Mouse (Mus musculus): ENCODE measurements around the gene Rsph14.

Gene Rsph14

GRCm38 (mm10) chr10:75032395-75032794 is at the start of gene Rsph14:
Gene Rsph14, minus strand, starts transcription at chr10:75032586.
- peak; percentile 82 for DNase-seq

GRCm38 (mm10) chr10:75078174-75079128 is 46.1 kb upstream of the Rsph14 start:
- DNase-seq: no peak

GRCm38 (mm10) chr10:75075665-75076064 is 43.3 kb upstream of the Rsph14 start:
- DNase-seq: peak; percentile 56

DNA sequence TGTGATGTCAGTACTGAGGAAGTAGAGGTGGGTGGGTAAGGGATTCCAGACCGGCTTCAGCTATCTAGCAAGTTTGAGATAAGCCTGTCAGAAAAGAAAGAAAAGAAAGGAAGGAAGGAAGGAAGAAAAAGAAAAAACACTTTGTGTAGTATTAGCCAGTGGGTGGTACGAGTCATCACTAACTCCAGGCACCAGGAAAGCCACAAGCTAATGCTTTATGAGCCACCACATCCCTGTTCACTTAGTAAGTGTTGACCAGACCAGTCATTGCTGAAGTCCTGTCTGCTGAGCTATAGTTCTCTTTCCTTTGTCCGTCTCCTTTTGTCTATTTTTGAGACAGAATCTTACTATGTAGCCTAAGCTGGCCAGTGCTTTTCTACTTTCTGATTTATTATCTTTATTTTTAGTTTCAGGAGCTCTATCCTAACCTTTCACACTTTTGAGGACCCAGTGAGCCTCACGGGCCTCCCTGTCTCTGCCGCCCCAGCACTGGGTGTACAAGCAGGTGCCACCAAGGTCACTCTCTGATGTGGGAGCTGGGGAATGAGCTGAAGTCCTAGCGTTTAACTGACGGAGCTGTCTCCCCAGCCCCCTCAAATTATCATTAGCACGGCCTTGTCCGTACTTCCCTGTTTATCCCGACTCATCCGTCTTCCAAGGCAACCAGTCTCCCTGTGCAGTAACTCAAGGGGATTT is 38.0 kb upstream of the Rsph14 start:
- no peak for DNase-seq

GRCm38 (mm10) chr10:75068624-75069328 is 36.4 kb upstream of the Rsph14 start:
- DNase-seq: peak; percentile 65

- peak; percentile 68 for DNase-seq
Measured at GRCm38 (mm10) chr10:75068086-75068485, 35.7 kb upstream of the Rsph14 start.

DNA sequence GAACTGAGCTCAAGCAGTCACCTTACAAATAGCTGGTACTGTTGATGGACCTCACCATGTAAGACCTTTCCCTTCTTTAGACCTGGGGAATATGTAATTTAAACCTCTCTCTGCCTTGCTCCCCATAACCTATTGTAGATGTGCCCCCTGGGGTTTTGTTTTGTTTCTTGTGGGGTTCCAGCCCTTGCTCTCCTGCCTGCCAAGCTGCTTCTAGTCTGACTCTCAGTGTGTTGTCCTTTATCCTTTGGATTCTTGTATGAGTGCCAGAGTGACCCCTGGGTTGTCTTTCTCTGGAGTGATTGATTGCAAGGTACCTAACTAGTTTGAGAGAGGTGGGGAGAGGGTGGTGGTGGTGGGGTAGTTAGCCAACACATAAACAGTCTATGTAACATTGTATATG is 35.1 kb upstream of the Rsph14 start:
- no peak for DNase-seq

DNA sequence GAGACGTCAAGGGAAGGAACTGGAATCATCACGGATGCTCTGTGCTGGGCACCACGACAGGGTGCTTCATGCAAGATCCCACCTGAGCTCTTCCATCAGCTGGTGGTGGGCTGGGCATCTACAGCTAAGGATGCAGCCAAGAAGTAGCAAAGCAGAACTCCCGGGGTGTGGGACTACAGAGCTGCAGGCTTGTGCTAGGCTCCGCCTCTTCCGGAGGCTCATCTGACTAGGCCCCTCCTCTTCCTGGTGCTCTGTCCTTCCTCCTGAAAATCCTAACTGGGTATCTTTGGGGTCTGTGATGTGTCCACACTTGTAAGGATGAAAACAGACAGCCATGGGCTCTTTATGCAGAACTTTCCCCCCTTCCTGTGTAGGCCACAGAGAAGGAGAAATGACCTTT is 33.3 kb upstream of the Rsph14 start:
- no peak for DNase-seq

DNA sequence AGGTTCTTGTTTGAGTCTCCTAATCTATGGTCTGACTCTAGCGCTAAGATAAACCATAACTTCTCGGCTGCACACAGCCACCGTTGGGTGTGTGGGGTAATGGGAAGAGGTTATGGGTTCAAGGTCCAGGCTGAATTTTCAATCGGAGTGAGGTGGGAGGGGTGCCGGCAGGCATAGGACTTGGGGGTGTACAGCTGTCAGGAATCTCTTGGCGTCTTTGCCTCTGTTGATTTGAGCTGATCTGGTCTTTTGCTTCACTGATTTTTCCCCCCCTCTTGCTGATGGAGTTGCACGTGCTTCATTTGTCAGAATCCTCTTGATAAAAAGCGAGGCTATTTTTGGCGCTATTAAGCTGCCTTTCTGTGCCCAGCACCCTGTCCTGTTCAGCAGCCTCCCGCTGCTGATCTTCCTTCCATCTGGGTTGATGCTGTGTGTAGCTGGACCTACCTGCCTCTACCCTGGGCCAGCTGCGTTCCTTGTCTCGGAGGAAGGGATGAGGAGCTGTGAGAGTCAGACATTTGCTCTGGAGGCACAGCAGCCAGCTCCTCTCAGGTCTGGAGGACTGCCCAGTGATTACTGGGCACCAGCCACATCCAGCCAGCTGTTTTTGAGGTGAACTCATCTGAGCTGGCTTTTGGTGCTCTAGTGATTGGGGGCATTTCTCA is 31.0 kb upstream of the Rsph14 start:
- no peak for DNase-seq

DNA sequence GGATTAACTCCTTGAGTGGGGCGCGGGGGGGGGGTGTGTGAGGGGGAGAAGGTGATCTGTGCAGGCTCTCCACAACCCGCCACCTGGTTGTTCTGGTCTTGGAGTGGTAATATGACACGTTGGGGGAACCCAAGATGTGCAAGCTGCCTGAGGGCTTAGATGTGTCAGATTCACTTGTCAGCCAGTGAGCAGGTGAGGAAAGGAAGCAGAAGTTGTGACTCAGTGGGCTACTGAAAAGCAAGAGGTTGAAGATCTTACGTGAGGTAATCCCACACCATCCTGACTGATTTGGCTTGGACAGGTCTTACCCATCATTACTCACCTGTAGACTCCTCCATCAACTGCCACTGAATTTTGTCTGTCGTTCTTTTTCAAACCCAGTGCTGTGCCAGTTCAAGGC is 30.2 kb upstream of the Rsph14 start:
- DNase-seq: no peak

GRCm38 (mm10) chr10:75062189-75062561 is 29.8 kb upstream of the Rsph14 start:
- DNase-seq: peak; percentile 82

DNA sequence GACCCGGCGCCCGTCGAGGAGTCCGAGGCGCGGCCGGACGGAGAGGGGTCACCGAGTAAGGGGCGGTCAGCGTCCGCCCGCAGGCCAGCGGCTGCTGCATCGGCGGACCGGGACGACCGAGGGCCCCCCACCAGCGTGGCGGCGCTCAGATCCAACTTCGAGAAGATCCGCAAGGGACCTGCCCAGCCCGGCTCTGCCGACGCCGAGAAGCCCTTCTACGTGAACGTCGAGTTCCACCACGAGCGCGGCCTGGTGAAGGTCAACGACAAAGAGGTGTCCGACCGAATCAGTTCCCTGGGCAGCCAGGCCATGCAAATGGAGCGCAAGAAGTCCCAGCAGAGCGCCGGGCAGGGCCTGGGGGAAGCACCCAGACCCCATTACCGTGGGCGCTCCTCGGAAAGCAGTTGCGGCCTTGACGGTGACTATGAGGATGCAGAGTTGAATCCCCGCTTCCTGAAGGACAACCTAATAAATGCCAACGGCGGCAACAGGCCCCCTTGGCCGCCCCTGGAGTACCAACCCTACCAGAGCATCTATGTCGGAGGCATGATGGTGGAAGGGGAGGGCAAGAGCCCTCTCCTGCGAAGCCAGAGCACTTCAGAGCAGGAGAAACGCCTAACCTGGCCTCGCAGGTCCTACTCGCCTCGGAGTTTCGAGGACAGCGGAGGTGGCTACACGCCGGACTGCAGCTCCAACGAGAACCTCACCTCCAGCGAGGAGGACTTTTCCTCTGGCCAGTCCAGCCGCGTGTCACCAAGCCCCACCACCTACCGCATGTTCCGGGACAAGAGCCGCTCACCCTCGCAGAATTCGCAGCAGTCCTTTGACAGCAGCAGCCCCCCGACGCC is 29.2 kb upstream of the Rsph14 start:
- DNase-seq: no peak

GRCm38 (mm10) chr10:75060843-75061235 is 28.5 kb upstream of the Rsph14 start:
- no peak for DNase-seq

GRCm38 (mm10) chr10:75060217-75060842 is 27.9 kb upstream of the Rsph14 start, which contains the start of gene Bcr:
Gene Bcr, plus strand, starts transcription at chr10:75060592.
- peak; percentile 83 for DNase-seq

- DNase-seq: peak; percentile 92
Measured at GRCm38 (mm10) chr10:75059396-75059795, 27.0 kb upstream of the Rsph14 start.

DNA sequence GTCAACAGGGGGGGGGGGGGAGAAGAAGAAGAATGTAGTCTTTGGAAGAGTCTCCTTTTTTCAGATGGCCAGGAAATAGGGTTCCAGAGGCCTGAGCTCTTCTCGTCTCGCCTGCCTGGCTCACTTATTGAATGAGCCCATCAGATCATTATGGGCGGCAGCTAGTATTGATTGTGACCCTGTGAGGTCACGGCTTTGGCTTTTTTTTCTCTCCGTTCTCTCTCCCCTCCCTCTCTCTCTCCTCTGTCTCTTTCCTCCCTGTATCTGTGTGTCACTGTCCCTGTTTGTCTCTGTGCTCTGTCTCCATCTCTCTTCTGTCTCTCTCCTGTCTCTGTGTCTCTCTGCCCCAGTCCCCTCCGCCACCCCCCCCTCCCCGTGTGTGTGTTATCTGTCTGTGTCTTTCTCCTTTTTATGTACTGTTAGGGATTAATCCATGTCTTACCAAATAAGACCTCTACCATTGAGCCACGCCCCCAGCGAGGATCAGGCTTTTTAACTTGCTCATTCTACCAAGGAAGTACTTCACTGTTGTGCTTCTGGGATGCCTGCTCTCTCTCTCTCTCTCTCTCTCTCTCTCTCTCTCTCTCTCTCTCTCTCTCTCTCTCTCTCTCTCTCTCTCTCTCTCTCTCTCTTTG is 26.5 kb upstream of the Rsph14 start:
- peak; percentile 62 for DNase-seq

GRCm38 (mm10) chr10:75058336-75058735 is 25.9 kb upstream of the Rsph14 start:
- peak; percentile 81 for DNase-seq

DNA sequence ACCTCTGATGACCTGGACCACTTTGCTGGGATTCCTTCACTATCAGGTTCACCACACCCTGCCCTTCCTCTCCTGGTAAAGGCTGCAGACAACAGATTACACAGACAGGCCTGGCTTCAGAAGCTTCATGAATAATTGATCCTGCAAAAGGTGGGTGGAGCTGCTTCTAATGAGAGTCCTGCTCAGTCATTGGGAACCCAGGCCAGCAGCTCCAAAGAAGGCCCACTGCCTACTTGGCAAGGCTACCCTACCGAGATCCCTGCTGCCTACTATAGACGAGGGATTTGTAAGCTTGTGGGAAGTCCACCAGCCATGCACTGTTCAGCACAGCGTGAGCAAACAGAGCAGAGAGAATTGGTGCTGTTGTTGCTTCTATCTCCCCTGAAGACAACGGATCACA is 23.9 kb upstream of the Rsph14 start:
- DNase-seq: no peak

- DNase-seq: no peak
Measured at GRCm38 (mm10) chr10:75055672-75056071, 23.3 kb upstream of the Rsph14 start.

DNA sequence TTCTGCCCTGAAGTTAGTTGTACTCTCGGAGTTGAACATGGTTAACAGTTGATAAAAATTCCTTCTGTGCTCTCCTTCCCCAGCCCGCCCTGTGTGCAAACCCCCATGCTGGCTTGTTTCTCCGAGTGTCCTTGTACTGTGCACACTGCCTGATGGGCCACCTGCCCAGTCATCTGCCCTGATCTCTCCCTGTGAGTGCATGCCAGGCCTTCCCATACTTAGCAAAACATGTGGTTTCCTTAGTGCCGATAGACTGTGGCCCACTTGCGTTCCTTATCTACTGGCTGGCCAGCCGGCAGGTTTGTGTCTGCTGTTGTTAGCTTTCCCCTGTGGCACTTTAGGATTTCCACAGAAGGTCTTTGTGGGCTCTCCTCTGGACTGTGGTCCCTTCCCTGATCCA is 21.7 kb upstream of the Rsph14 start:
- DNase-seq: peak; percentile 73

DNA sequence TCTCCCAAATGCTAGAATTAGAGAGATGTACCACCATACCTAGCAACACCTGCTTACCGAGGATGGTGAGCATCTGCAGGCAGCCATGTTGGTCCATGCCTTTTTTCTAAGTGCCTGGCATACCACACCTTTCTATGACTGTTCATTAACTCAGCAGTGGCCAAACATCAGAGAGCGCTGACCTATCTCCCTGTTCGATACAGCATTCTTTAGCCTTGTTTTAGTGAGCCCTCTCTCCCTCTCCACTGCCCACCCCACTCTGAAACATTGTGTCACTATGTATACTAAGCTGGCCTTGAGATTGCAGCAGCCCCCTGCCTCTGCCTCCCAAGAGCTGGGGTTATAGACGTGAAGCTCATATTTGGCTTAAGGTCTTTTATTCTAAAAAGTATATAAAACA is 21.3 kb upstream of the Rsph14 start:
- no peak for DNase-seq

All from lung, postnatal 36 days (tissue).